Mouse (Mus musculus) olfactory bulb, adult 2 months (tissue): ENCODE data around the gene Nol4l.

ENCODE experiments used
- CTCF ChIP-seq: fragments of 200-500 bp; IDR thresholded peaks from 2 replicates; pipeline ENCODE4 v1.5.1; 2012; ENCODE audit warnings: low read depth, mild to moderate bottlenecking, low read length, moderate library complexity; ENCODE audit not compliant: insufficient read depth
- POLR2A ChIP-seq: fragments of 200-500 bp; IDR thresholded peaks from 2 replicates; pipeline ENCODE4 v1.6.1; 2012; ENCODE audit warnings: mild to moderate bottlenecking, low read depth, low read length, moderate library complexity; ENCODE audit not compliant: insufficient read depth

DNA sequence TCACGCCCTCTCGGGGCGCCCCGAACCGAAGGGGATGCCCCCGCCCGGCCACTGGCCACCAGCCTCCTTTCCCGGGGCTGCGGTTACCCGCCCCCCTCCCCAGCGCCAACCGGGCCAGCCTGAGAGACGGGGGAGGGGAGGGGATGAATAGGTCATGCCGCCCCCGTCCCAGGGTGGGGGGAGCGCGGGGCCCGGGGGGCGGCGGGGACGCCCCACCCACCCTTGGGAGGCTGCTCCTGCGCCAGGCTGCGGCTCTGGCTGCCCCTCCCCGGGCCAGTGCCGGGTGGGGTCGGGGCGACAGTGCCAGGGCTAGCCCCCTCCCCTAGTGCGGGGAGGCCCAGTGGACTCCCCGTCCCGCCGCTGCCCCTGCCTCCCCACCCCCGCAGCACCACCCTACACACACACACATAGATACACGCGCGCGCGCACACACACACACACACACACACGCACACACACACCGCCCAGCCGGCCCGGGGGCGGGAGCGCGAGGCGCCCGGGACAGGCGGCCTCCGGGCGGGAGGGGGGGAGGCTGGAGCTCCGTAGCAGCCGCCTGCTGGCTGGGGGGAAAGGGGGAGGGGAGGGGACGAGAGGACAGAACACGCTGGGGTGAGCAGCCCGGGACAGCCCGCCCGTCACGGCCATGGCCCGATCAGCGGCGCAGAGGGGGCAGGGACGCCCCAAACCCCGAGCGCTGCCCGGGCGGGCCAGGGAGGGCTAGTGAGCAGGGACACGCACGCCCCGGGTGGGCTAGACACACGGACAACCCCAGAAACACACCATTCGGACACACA is 1.0 kb downstream of the Nol4l start:
- TF ChIP-seq POLR2A, result no peak
- TF ChIP-seq CTCF, result no peak
